Mouse (Mus musculus) heart, adult 2 months (tissue): ENCODE measurements around the gene Kdm1a.

Experiments used
- CTCF ChIP-seq: fragments of 200-600 bp; IDR thresholded peaks from 2 replicates; pipeline ENCODE4 v1.8.1; 2022; ENCODE audit warnings: antibody characterized with exemption, mild to moderate bottlenecking, moderate library complexity
- POLR2A ChIP-seq: fragments of 200-500 bp; IDR thresholded peaks from 2 replicates; pipeline ENCODE4 v1.6.1; 2011; ENCODE audit warnings: mild to moderate bottlenecking, low read depth, low read length, control low read depth; ENCODE audit not compliant: insufficient read depth

DNA sequence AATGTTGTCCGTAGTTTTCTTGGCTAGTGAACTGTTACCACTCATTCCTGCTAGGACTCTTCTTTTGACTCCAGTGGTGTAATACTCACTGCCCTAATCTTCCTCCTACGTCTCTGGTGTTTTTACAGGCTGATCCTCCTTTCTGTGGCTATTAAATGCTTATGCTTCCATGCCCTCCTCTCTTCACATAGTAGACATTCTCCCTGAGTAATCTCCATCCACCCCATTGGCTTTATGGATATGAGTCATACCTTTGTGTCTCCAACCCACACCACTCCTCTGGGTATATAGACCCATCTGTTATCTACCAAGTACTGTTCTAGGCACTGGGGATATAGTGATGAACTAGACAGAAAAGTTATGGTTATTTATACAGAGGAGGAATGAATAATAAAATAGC is 84.4 kb downstream of the Kdm1a start:
- no peak for TF ChIP-seq CTCF
- TF ChIP-seq POLR2A, result no peak
